Mouse (Mus musculus) B cell, adult (primary cell): ENCODE data around the gene Cyp4a10. TPM values are rescaled to one million over a fixed set of nuclear protein-coding genes. Genes with fewer than 3 reads are reported as not detected.

ENCODE experiments used
- total RNA-seq: library from RNA; stranded (reverse); gene quantifications from 4 replicates; pipeline ENCODE4 v1.2.4, GENCODE M21; 2023; ENCODE audit not compliant: inconsistent age

Cyp4a10 gene
- not detected in 4 replicates for total RNA-seq

GRCm38 (mm10) chr4:115518000-115518399, at the start of gene Cyp4a10:
Gene Cyp4a10 (plus strand): TSS chr4:115518264.

DNA sequence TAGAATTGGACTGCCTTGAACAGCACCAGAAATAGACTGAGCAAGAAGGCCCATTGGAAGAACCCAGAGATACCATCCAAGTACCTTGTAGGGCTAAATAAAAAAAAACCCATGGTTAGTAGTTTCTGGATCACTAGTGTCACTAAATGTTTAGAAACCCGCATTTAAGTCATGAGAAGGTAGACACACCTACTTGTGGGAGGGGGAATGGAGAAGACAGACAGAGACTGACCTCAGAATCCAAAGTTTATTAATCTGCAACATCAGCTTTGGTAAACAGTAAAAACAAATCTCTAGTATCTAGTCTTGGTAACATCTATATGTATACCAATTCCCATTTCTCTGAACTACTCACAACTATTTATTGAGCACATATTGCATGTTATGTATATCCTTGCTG, 22.1 kb upstream of the Cyp4a10 start, which contains the start of gene Cyp4a14:
Gene Cyp4a14, minus strand, starts transcription at position 142 of the 400 bp plus-strand sequence.

DNA sequence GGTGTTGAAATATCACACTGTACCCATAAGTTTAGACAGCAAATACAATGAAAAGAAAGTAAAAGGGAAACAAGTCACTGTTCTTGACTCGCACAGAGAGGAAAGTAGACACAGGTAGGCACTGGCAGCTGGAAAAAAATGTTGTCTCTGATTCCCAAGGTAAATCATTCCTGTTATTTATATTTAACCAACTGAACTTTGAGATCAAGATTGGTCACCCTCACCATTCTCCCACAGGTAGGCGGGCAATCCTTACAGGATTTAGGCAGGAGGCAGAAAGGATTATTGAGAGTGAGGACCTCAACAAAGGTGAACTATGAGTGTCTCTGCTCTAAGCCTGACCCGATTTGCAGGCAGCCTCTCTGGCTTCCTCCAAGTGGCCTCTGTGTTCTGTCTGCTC, 45.3 kb downstream of the Cyp4a10 start, which contains the start of gene Cyp4a31:
Gene Cyp4a31, plus strand, starts transcription at position 249 of the 400 bp plus-strand sequence.

Other genes starting within 250 kb of the Cyp4a10 start
- not detected in 4 replicates for gene Cyp4a12a, start 219.2 kb upstream of the Cyp4a10 start, total RNA-seq
- not detected in 4 replicates for gene Cyp4a12b, start 106.6 kb upstream of the Cyp4a10 start, total RNA-seq
- not detected in 4 replicates for gene Cyp4a30b, start 65.7 kb upstream of the Cyp4a10 start, total RNA-seq
- gene Cyp4a14, start 22.1 kb upstream of the Cyp4a10 start, total RNA-seq = not detected in 4 replicates
- not detected in 4 replicates for gene Cyp4a31, start 45.4 kb downstream of the Cyp4a10 start, total RNA-seq
- gene Cyp4a32, start 82.7 kb downstream of the Cyp4a10 start, total RNA-seq = not detected in 4 replicates
- gene Cyp4b1, start 129.5 kb downstream of the Cyp4a10 start, total RNA-seq = not detected in 4 replicates
- 37.3 to 47.9 TPM (median 43.7 TPM) in 4 replicates for gene Efcab14, start 219.5 kb downstream of the Cyp4a10 start, total RNA-seq